Mouse (Mus musculus) regulatory T cell (primary cell): ENCODE measurements around the gene Rtl3.

Source experiments
- in situ Hi-C: fragments of 300-600 bp; cut with MboI, MseI; formaldehyde crosslinking; loops from one replicate; pipeline ENCODE4 v1.15.1; 2025; ENCODE audit warnings: high pct_unique_total_duplicates

The Rtl3 gene

DNA sequence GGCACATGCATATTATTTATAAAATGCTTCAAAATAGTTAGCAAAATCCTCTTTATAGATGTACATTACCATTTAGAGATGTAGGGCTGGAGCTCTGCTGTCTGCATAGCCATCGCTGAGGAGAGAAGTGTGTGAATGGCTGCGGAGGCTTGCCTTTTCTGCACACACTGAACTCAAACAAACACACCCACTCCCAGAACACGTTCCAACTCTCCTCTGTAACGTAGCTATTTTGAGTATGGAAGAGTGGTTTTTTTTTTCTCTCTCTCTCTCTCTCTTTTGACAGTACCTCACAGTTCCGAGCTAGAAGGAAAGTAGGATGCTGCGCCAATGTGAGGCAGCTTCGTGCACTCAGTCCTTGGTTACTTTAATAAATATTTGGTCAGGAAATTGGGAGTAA lies at the start of gene Rtl3:
Gene Rtl3 (minus strand): TSS at position 236 of the 400 bp plus-strand sequence.
- in situ Hi-C loops, result no loop called here

DNA sequence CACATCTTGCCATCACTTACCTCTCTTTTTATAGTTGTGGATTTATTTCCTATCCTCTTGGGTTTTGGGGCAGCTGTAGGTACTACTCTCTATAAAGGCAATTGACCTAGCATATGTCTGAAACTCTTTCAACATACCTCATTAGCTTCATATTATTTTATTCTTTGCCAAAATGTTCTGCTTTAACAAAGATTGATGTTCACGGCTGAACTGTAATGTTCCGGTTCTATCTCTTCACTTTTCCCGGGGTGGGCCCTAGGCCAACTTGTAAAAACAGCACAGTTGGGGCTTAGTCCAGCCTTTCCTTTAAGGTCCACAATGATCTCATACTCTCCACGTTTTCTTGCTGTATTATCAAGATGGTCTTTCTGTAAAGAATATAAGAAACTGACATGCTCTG lies 31.9 kb upstream of the Rtl3 start:
- in situ Hi-C loops, result no loop called here

DNA sequence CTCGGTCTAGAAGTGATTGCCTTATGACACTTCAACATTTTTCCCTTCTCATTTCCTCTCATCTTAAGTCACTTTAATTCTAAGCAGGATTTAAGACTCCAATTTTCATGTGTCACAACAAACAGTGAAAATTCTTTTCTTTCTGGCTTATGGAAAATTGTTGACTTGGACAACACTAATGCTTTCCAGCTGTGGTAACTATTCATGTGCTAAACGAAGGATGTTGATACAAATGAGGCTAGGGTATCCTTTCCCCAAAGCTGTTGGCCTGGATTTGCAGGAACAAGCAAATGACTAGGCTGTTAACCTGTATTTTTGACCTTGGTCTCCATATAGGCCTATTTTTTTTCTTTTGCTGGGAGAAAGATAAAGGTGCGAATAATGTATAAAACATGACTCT lies 31.4 kb upstream of the Rtl3 start:
- in situ Hi-C loops, result no loop called here

DNA sequence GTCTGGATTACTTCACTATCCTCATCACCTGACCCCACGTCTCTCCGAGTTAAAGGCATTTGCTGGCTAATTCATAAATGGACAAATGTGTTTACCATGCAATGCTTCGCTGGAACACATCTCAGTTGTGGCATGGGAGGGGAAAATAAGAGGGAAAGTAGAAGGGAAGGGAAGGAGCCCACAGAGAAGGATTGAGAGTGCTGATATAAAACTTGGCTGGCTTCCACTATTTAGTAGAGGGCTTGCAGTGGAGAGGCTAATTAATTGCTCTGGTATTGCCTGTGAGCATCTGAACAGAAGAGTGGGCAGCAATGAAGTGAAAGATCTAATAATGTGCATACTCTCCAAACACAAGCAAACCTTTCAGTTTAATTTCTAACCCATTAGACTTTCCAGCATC lies 31.0 kb upstream of the Rtl3 start:
- in situ Hi-C loops, result no loop called here

DNA sequence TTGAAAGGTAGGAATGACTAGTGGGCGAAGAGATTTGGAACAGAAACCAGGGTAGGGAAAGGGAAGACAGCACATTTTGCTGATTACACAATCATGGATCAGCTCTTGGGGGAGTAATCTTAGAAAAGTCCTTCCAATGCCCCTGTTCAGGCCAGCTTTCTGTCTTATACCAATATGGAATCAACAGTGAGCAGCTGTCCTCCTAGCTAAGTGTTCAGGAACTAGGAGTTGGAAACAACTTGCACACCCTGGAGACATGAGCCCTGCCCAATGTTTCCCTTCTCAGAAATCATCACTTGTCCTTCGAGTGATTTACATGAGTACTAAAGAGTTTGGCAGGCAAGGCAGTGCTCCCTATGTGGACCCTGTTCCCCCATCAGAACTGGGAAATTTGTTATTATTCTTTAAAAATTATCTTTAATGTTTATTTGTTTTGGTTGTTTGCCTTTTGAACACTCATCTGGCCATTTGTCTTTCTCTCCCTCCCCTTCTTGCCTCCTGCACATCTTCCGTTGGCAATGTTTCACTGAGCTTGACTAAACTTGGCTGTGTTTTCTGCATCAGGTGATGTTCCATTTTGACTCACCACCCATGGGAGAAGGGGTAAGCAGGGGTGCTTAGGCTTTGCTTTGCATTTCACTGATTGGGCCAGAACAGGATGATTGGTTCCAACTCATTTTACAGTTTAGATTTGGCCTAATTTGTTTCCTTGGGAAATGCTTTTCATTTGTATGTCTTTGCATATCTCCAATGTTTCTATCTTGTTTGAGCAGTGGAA lies 13.3 kb upstream of the Rtl3 start:
- in situ Hi-C loops, result no loop called here

DNA sequence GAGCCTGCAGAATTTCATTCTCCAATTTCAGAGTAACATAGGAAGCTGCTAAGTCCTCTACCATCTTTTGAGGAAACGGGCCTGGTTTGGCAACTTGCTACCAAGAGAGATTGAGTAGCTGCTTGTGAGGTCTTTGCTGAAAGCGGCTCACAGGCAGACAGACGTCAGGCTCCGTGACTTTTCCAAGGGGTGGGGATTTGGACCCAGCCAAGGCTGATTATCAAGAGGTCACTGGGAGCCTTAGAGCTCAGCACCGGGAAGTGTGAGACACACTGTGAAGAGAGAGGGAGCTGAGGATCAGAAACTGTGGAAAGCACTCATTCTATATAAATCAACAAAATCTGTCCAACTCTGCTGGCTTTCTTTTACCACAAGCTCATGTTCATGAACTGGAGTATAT lies 853 bp downstream of the Rtl3 start:
- in situ Hi-C loops, result no loop called here

DNA sequence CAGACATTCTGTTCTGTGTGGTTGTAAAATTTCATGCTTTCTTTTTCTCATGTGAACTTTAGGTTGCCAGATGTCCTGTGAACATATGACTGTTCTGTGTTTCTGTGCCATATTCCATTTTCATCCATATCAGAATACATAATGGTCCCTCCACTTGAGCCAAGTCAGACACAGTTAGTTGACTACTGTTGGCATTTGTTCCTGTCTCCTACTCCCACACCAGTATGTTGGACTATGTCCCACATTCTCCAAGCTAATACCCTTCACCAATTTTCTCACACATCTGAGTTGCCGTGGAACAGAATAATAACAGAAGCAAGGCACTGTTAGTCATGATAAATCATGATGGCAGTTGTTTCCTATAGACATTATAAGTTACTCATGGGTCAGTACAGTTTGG lies 9.9 kb downstream of the Rtl3 start:
- in situ Hi-C loops, result no loop called here

DNA sequence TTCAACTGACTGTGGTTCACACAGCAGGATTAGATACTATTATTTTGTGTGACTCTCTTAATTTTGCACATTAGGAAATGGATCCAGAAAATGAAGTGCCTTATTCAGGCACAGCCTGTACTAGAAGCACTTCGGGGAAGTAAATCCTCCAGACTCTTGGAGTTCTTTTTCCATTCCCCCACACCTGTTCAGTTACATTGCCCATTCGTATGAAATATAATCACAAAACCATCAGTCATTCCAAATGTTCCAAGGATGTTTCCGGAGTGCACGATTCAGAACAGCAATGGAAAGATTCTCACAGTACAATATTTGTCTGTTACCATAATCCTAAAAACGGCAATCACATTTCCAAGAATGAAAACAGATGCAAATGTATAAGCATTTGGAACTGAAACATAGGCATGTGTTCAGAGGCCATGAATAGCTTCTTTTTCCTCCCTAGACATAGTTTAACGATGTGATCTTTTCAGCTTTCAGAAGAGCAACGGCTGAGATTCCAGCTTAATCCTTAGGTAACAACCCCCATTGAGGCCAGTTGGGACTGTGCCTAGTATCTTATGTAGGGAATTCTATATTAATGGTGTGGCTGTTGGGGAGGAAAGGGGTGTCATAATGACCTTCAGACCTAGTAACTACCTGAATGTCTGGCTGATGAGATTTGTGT lies 30.8 kb downstream of the Rtl3 start:
- in situ Hi-C loops, result no loop called here

DNA sequence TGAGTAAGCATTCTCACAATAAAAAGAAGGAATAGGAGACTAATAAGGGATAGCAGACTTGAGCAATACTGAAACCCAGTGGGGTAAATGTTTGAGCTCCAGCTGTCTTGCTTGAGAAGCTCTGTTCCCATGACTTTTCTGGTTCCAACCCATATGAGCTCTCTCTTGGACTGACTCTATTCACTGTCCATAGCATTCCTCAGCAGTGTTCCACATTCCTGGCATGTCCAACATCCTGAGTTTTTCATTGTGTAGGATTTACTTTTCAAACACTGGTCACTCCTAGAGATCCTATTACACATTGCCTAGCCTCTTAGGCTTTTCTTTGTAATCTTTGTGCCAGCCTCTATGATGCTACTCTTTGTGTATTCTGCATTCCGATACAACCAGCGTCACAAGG lies 36.1 kb downstream of the Rtl3 start:
- in situ Hi-C loops, result no loop called here

DNA sequence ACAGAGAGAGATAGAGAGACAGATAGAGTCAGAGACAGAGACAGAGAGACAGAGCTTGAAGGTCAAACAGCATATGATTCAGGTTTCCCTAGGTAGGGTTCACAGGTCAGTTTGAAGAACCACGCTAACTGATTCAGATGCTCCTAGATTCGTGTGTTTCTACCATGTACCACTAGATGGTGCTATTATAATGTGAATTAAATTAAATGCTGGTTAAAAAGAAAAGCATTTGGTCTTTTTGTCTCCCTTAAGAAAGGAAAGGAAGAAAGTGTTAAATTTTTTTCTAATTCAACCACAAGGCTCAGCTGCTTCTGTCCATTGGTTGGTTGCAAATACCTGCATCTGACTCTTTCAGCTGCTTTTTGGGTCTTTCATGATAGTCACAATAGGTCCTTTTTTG lies 45.8 kb downstream of the Rtl3 start:
- in situ Hi-C loops, result loop anchor here (5.0 to 10.0 kb wide), 3 partner anchors 378 to 690 kb away; no protein-coding TSS in a partner anchor
